In the genomic region with DNA sequence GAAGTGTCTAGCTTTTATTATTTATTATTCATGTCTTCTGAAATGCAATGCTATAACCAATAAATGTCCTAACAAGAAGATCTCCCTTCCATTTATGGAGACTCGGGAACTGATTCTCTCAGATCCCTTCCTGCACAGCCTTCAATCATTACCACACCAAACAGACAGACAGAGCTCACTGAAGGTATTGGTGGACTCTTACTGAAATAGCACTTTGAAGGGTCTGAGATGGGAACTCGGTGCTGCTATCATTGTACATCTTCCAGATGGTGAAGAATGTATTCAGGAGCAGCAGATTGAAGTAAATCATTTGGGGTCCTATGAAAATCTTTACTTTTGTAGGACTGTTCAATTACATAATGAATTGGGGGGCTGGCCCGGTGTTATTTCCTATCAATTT, we compare ENCODE assay signal across 21 mouse cellular contexts.
"Had no signal": no experiment of that assay in that cellular context is flagged by ENCODE, and none has a peak within 500 bp of the region (broad histone marks: within the 10 kb centered on the region; RNA-seq: fewer than 3 reads in every experiment).

No protein-coding gene starts in this region.

- H3K27me3 ChIP-seq: kidney, embryonic 15.5 days; limb, embryonic 12.5 days; limb, embryonic 15.5 days; neural tube, embryonic 13.5 days had no signal

- DNase-seq: kidney, adult 11 months; kidney, adult 8-10 months; kidney, postnatal 10 days; kidney, postnatal 36 days; left cerebral cortex, postnatal 4 days; liver, postnatal 0 days; lung, embryonic 14.5 days; right cerebral cortex, postnatal 4 days; thymus, adult 2 months; thymus, postnatal 14 days; thymus, postnatal 4 days had no signal

- H3K4me1 ChIP-seq: kidney, embryonic 15.5 days; limb, embryonic 12.5 days; limb, embryonic 15.5 days had no signal

- H3K27ac ChIP-seq: kidney, embryonic 15.5 days; limb, embryonic 12.5 days; limb, embryonic 15.5 days; liver, embryonic 14.5 days; macrophage; neural tube, embryonic 13.5 days; stomach, postnatal 0 days had no signal

- H3K9ac ChIP-seq: kidney, embryonic 15.5 days; limb, embryonic 12.5 days; limb, embryonic 15.5 days; liver, embryonic 14.5 days; liver, postnatal 0 days; lung, embryonic 14.5 days; neural tube, embryonic 13.5 days had no signal

- H3K4me3 ChIP-seq: kidney, embryonic 15.5 days; limb, embryonic 12.5 days; limb, embryonic 15.5 days; myocyte; neural tube, embryonic 13.5 days had no signal

- ATAC-seq: liver, postnatal 0 days; lung, postnatal 0 days had no signal

- H3K9me3 ChIP-seq: kidney, embryonic 15.5 days; limb, embryonic 12.5 days; limb, embryonic 15.5 days; neural tube, embryonic 13.5 days had no signal

- H3K4me2 ChIP-seq: kidney, embryonic 15.5 days; limb, embryonic 12.5 days; limb, embryonic 15.5 days; liver, embryonic 11.5 days; lung, embryonic 14.5 days; neural tube, embryonic 13.5 days had no signal

- H3K36me3 ChIP-seq: kidney, embryonic 15.5 days; limb, embryonic 12.5 days; limb, embryonic 15.5 days; neural tube, embryonic 13.5 days had no signal
